9 mouse cellular contexts compared by ENCODE assay signal in the genomic region with DNA sequence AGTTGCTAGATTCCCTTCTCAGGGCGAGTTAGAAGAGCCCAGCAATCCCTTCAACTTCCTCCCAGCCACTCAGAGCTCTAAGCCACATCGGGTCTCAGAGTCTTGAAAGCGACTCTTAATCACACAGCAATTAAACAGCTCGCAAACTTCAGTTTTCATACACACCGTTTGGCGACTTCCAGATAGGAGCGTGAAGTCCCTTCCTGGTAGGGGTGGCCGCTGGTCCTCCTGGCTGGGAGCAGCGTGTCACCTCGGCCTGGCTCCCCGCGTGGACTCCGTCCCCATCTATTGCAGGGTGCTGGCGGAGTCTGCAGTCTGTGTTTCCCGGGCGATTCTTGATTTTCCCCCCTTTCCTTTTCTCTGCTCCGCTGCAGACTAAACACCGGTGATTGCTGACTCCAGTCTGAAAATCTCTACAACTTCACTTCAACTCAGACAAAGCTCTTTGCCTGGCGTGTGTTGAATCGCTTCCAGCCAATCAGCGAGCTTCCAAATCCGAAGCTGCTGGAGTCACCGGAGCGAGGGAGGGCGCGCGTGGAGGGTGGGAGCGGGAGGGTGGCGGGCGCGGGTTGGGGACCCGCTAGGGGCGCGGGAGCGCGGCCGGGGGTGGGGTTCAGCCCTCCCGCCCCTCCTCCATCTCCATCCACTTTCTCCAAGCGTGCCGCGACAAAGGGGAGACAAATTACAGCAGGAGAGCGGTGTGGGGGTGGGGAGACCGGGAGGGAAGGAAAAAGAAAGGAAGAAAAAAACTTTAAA. TPM values are rescaled to one million over a fixed set of nuclear protein-coding genes. Genes with fewer than 3 reads are reported as not detected.
DNase-seq lines count a peak whose midpoint lies in the region; ATAC-seq and TF ChIP-seq lines count a peak whose summit lies in the region.
"Had no signal": no experiment of that assay in that cellular context is flagged by ENCODE, and none has a peak within 500 bp of the region (broad histone marks: within the 10 kb centered on the region; RNA-seq: fewer than 3 reads in every experiment).

A gene (minus strand): TSS at position 456 of the 756 bp plus-strand sequence.

- peaks cover 14% of the 10 kb centered on the region for H3K4me1 ChIP-seq in megakaryocyte, embryonic 14.5 days
- H3K4me1 ChIP-seq in embryonic facial prominence, embryonic 15.5 days = 0 out of 2 replicates have a peak, but pooled peaks cover 6% of the 10 kb centered on the region
- H3K4me1 ChIP-seq in heart, embryonic 11.5 days (ENCODE audit: control insufficient read depth, insufficient read depth, low read length) = peaks cover 10% of the 10 kb centered on the region; the same call in 1 of the 2 replicates
- H3K4me1 ChIP-seq in kidney, embryonic 15.5 days = peaks cover 14% of the 10 kb centered on the region; the same call in 1 of the 2 replicates
- no peaks in the 10 kb centered on the region for H3K4me1 ChIP-seq in liver, embryonic 14.5 days (replicated peaks; ENCODE audit: control insufficient read depth in 2 of 2, insufficient read depth in 2 of 2, low read length in 1 of 2)
- H3K4me1 ChIP-seq in olfactory bulb, adult 2 months (ENCODE audit: control insufficient read depth, insufficient read depth, low read length) = peaks cover 3% of the 10 kb centered on the region; the same call in 1 of the 2 replicates

- peak within 1 kb of the TSS; percentile 98 for H3K27ac ChIP-seq in embryonic facial prominence, embryonic 15.5 days (replicated peaks)
- H3K27ac ChIP-seq in heart, embryonic 11.5 days (ENCODE audit: low read depth, low read length) = peak within 1 kb of the TSS; percentile 88
- peak within 1 kb of the TSS; percentile 95 for H3K27ac ChIP-seq in kidney, embryonic 15.5 days
- no peak within 1 kb of the TSS for H3K27ac ChIP-seq in liver, embryonic 14.5 days
- H3K27ac ChIP-seq in olfactory bulb, adult 2 months (ENCODE audit: insufficient read depth, low read depth, low read length) = peak within 1 kb of the TSS; percentile 49

- H3K9me3 ChIP-seq in megakaryocyte, embryonic 14.5 days = peaks cover 17% of the 10 kb centered on the region
- no peaks in the 10 kb centered on the region for H3K9me3 ChIP-seq in embryonic facial prominence, embryonic 15.5 days (replicated peaks)
- H3K9me3 ChIP-seq in heart, embryonic 11.5 days (replicated peaks; ENCODE audit: control insufficient read depth, low read length) = no peaks in the 10 kb centered on the region
- H3K9me3 ChIP-seq in kidney, embryonic 15.5 days (replicated peaks) = no peaks in the 10 kb centered on the region
- H3K9me3 ChIP-seq in liver, embryonic 14.5 days (ENCODE audit: control insufficient read depth, low read length) = no peaks in the 10 kb centered on the region

- peak within 1 kb of the TSS; percentile 54 for H3K4me2 ChIP-seq in embryonic facial prominence, embryonic 15.5 days (replicated peaks)
- H3K4me2 ChIP-seq in heart, embryonic 11.5 days = peak within 1 kb of the TSS; percentile 75
- H3K4me2 ChIP-seq in kidney, embryonic 15.5 days = peak within 1 kb of the TSS; percentile 74
- H3K4me2 ChIP-seq in liver, embryonic 14.5 days (ENCODE audit: low read depth) = peak within 1 kb of the TSS; percentile 40

- TF ChIP-seq POLR2A in olfactory bulb, adult 2 months (IDR thresholded peaks at IDR 0.05; ENCODE audit: insufficient read depth, low read depth, low read length) = no peak

- H3K4me3 ChIP-seq in megakaryocyte, embryonic 14.5 days (replicated peaks) = peak within 1 kb of the TSS; percentile 89
- H3K4me3 ChIP-seq in embryonic facial prominence, embryonic 15.5 days (replicated peaks) = peak within 1 kb of the TSS; percentile 60
- H3K4me3 ChIP-seq in heart, embryonic 11.5 days (ENCODE audit: low read depth, low read length) = peak within 1 kb of the TSS; percentile 68
- peak within 1 kb of the TSS; percentile 65 for H3K4me3 ChIP-seq in kidney, embryonic 15.5 days (replicated peaks)
- peak within 1 kb of the TSS; percentile 38 to 46 for H3K4me3 ChIP-seq in liver, embryonic 14.5 days (ENCODE audit: insufficient read depth in 1 of 2, low read depth in 2 of 2, low read length in 2 of 2)
- peak within 1 kb of the TSS; percentile 76 for H3K4me3 ChIP-seq in olfactory bulb, adult 2 months (ENCODE audit: insufficient read depth, low read depth, low read length)

- no peak for TF ChIP-seq CTCF in liver, embryonic 14.5 days (IDR thresholded peaks at IDR 0.05; ENCODE audit: low read depth)
- TF ChIP-seq CTCF in olfactory bulb, adult 2 months (IDR thresholded peaks at IDR 0.05; ENCODE audit: insufficient read depth, low read depth, low read length) = no peak

- ATAC-seq in megakaryocyte, adult 5-6 weeks (ENCODE audit: poor library complexity, severe bottlenecking) = no peak
- ATAC-seq in embryonic facial prominence, embryonic 15.5 days (ENCODE audit: insufficient number of reproducible peaks, low FRiP score, low TSS enrichment, low read depth) = peak; percentile 92
- peak; percentile 88 for ATAC-seq in heart, embryonic 11.5 days (replicated peaks; ENCODE audit: insufficient number of reproducible peaks, low FRiP score, low TSS enrichment)
- peak; percentile 96 for ATAC-seq in kidney, embryonic 15.5 days (replicated peaks; ENCODE audit: low FRiP score)
- no peak for ATAC-seq in liver, embryonic 14.5 days (ENCODE audit: insufficient read depth)

- no peaks in the 10 kb centered on the region for H3K36me3 ChIP-seq in megakaryocyte, embryonic 14.5 days (replicated peaks; ENCODE audit: low read length)
- H3K36me3 ChIP-seq in embryonic facial prominence, embryonic 15.5 days = 0 out of 2 replicates have a peak, but pooled peaks cover 7% of the 10 kb centered on the region
- peaks cover 5% of the 10 kb centered on the region; the same call in 1 of the 2 replicates for H3K36me3 ChIP-seq in heart, embryonic 11.5 days (ENCODE audit: control insufficient read depth, insufficient read depth, low read length)
- H3K36me3 ChIP-seq in kidney, embryonic 15.5 days = peaks cover 28% of the 10 kb centered on the region
- no peaks in the 10 kb centered on the region for H3K36me3 ChIP-seq in liver, embryonic 14.5 days (replicated peaks; ENCODE audit: control insufficient read depth, insufficient read depth, low read depth)

- H3K9ac ChIP-seq in embryonic facial prominence, embryonic 15.5 days = peak within 1 kb of the TSS; percentile 74
- peak within 1 kb of the TSS; percentile 80 for H3K9ac ChIP-seq in heart, embryonic 11.5 days (ENCODE audit: low read depth, low read length)
- peak within 1 kb of the TSS; percentile 69 for H3K9ac ChIP-seq in kidney, embryonic 15.5 days
- no peak within 1 kb of the TSS for H3K9ac ChIP-seq in liver, embryonic 14.5 days (replicated peaks)

- no peak for TF ChIP-seq EP300 in liver, embryonic 14.5 days (IDR thresholded peaks at IDR 0.05; ENCODE audit: low read depth)

- DNase-seq in liver, embryonic 14.5 days (ENCODE audit: low read depth in 3 of 3, low spot score in 3 of 3) = no peak
- peak; percentile 77 for DNase-seq in yolk sac, embryonic 10.5 days (ENCODE audit: low spot score)

- peaks cover 27% of the 10 kb centered on the region for H3K27me3 ChIP-seq in megakaryocyte, embryonic 14.5 days (replicated peaks)
- no peaks in the 10 kb centered on the region for H3K27me3 ChIP-seq in embryonic facial prominence, embryonic 15.5 days
- H3K27me3 ChIP-seq in heart, embryonic 11.5 days (ENCODE audit: control insufficient read depth, insufficient read depth, low read length) = no peaks in the 10 kb centered on the region
- H3K27me3 ChIP-seq in kidney, embryonic 15.5 days = no peaks in the 10 kb centered on the region
- peaks cover 22% of the 10 kb centered on the region for H3K27me3 ChIP-seq in liver, embryonic 14.5 days (ENCODE audit: control insufficient read depth, insufficient read depth, low read length)
- H3K27me3 ChIP-seq: CH12.LX had no signal

- WGBS in embryonic facial prominence, embryonic 15.5 days = under 1% methylated on average over 43 of the region's 43 CpGs
- under 1% methylated on average over 43 of the region's 43 CpGs for WGBS in heart, embryonic 11.5 days (ENCODE audit: insufficient replicate concordance)
- 1% methylated on average over 43 of the region's 43 CpGs for WGBS in kidney, embryonic 15.5 days
- WGBS in liver, embryonic 14.5 days (ENCODE audit: insufficient replicate concordance) = under 1% methylated on average over 43 of the region's 43 CpGs
- under 1% methylated on average over 43 of the region's 43 CpGs for WGBS in olfactory bulb, adult 2 months

RNA-seq across cellular contexts. Expression of the gene that starts here (rescaled TPM):
- not detected in 2 replicates for polyA plus RNA-seq in megakaryocyte, embryonic 14.5 days (2012; ENCODE audit: insufficient read depth, low replicate concordance)
- total RNA-seq in megakaryocyte, adult 5-6 weeks (2015) = 0.23 and 0.45 TPM in 2 replicates
- total RNA-seq in megakaryocyte, adult 5-6 weeks (2017) = 0.20 and 0.22 TPM in 2 replicates
- 88.1 and 89.4 TPM in 2 replicates for polyA plus RNA-seq in embryonic facial prominence, embryonic 15.5 days (2015; fragmentation: Nextera tagmentation; extraction: Ambion mirVana)
- 24.5 and 27.4 TPM in 2 replicates for polyA plus RNA-seq in heart, embryonic 11.5 days (2014; fragmentation: Nextera tagmentation; extraction: Ambion mirVana)
- 46.9 and 48.0 TPM in 2 replicates for polyA plus RNA-seq in kidney, embryonic 15.5 days (2015; fragmentation: Nextera tagmentation; extraction: Ambion mirVana)
- 0.63 and 0.99 TPM in 2 replicates for polyA plus RNA-seq in liver, embryonic 14.5 days (2012; rRNA removed)
- polyA plus RNA-seq in liver, embryonic 14.5 days (2014; fragmentation: Nextera tagmentation; extraction: Ambion mirVana) = 1.2 and 1.7 TPM in 2 replicates
- not detected in 2 replicates for polyA plus RNA-seq in olfactory bulb, adult 2 months (2012; ENCODE audit: insufficient read depth, insufficient read length, low replicate concordance, missing spikeins)
- total RNA-seq: CH12.LX had no signal

Comparison
In these comparisons a context has a peak if more than half of its experiments do, and no peak if none do; other contexts are left out.
1. ATAC-seq: peak in embryonic facial prominence, embryonic 15.5 days (single experiment), heart, embryonic 11.5 days (single experiment) and kidney, embryonic 15.5 days (single experiment); none in megakaryocyte, adult 5-6 weeks (single experiment) and liver, embryonic 14.5 days (single experiment).
2. Peak in every context shown above with its lines, with median percentiles within 50 percentile points of each other: H3K4me3 ChIP-seq and H3K4me2 ChIP-seq.